Mouse (Mus musculus) embryonic facial prominence, embryonic 13.5 days (tissue): ENCODE measurements around the gene Nfx1. TPM values are rescaled to one million over a fixed set of nuclear protein-coding genes. Genes with fewer than 3 reads are reported as not detected.
A peak's percentile ranks its signal among the peaks of the same experiment; 100 is the strongest.

Source experiments
- ATAC-seq: fragments of 200-750 bp; cut with Nextera tagmentation; 2 replicates; pipeline ENCODE4 v1.8.0; 2017; ENCODE audit warnings: low read depth; ENCODE audit not compliant: insufficient number of reproducible peaks, insufficient read depth, low FRiP score, low TSS enrichment
- H3K27ac ChIP-seq: fragments of 300-500 bp; sonication (generic); 2 replicates; pipeline ENCODE4 v1.5.1; 2015; ENCODE audit warnings: moderate library complexity, mild to moderate bottlenecking, inconsistent platforms
- H3K27me3 ChIP-seq: fragments of 300-500 bp; sonication (generic); 2 replicates; pipeline ENCODE4 v1.6.1; 2015; ENCODE audit warnings: mild to moderate bottlenecking, inconsistent platforms
- H3K36me3 ChIP-seq: fragments of 300-500 bp; sonication (generic); 2 replicates; pipeline ENCODE4 v1.6.1; 2015; ENCODE audit warnings: mild to moderate bottlenecking, inconsistent platforms
- H3K4me1 ChIP-seq: fragments of 300-500 bp; sonication (generic); 2 replicates; pipeline ENCODE4 v1.6.1; 2015; ENCODE audit warnings: inconsistent platforms
- H3K4me2 ChIP-seq: fragments of 300-500 bp; sonication (generic); 2 replicates; pipeline ENCODE4 v1.6.1; 2015; ENCODE audit warnings: moderate library complexity, mild to moderate bottlenecking, inconsistent platforms
- H3K4me3 ChIP-seq: fragments of 300-500 bp; sonication (generic); 2 replicates; pipeline ENCODE4 v1.5.1; 2015; ENCODE audit warnings: mild to moderate bottlenecking, inconsistent platforms
- H3K9ac ChIP-seq: fragments of 300-500 bp; sonication (generic); 2 replicates; pipeline ENCODE4 v1.6.1; 2015; ENCODE audit warnings: mild to moderate bottlenecking, inconsistent platforms
- H3K9me3 ChIP-seq: fragments of 300-500 bp; sonication (generic); 2 replicates; pipeline ENCODE4 v1.6.1; 2016; ENCODE audit warnings: inconsistent platforms
- WGBS: fragments of 180-500 bp; shearing (Covaris S2); methylation state at CpG from one replicate; pipeline ENCODE4 v1.1.7; 2015; ENCODE audit warnings: mixed read lengths; 5-methylcytosine and 5-hydroxymethylcytosine counted together
- polyA plus RNA-seq: library from polyadenylated mRNA; unstranded; fragments of >200 nt; fragmentation: Nextera tagmentation; extraction: Ambion mirVana; gene quantifications from 2 replicates; pipeline ENCODE4 v1.2.1, GENCODE M21; 2015

The Nfx1 gene
- polyA plus RNA-seq, 1 experiment from 2014 or later: 101 TPM

GRCm38 (mm10) chr4:40947565-40948159, 23.0 kb upstream of the Nfx1 start:
- peak overlapping the region; percentile 90 for H3K9ac ChIP-seq
- H3K27me3 ChIP-seq: no peaks in the 10 kb centered on the region
- H3K4me1 ChIP-seq: peaks cover 25% of the 10 kb centered on the region
- peak overlapping the region; percentile 83 for H3K27ac ChIP-seq
- under 1% methylated on average over 40 of the region's 40 CpGs for WGBS
- peaks cover 52% of the 10 kb centered on the region for H3K36me3 ChIP-seq
- no peaks in the 10 kb centered on the region for H3K9me3 ChIP-seq
- H3K4me3 ChIP-seq: peak overlapping the region; percentile 90
- ATAC-seq: no peak
- H3K4me2 ChIP-seq: peak overlapping the region; percentile 70

- peaks cover 52% of the 10 kb centered on the region for H3K36me3 ChIP-seq
- H3K4me2 ChIP-seq: peak within 1 kb of the TSS; percentile 88
- no peaks in the 10 kb centered on the region for H3K9me3 ChIP-seq
- H3K27ac ChIP-seq: peak within 1 kb of the TSS; percentile 83
- ATAC-seq: peak; percentile 98
- H3K4me1 ChIP-seq: peaks cover 25% of the 10 kb centered on the region
- WGBS: under 1% methylated on average over 50 of the region's 50 CpGs
- H3K27me3 ChIP-seq: no peaks in the 10 kb centered on the region
- H3K9ac ChIP-seq: peak within 1 kb of the TSS; percentile 90
- H3K4me3 ChIP-seq: peak within 1 kb of the TSS; percentile 90
These were observed 22.5 kb upstream of the Nfx1 start, which contains the start of the genes Bag1 and Chmp5 for GRCm38 (mm10) chr4:40948160-40948708. Gene Bag1 (minus strand): TSS chr4:40948294. Gene Chmp5 (plus strand): TSS chr4:40948407.

DNA sequence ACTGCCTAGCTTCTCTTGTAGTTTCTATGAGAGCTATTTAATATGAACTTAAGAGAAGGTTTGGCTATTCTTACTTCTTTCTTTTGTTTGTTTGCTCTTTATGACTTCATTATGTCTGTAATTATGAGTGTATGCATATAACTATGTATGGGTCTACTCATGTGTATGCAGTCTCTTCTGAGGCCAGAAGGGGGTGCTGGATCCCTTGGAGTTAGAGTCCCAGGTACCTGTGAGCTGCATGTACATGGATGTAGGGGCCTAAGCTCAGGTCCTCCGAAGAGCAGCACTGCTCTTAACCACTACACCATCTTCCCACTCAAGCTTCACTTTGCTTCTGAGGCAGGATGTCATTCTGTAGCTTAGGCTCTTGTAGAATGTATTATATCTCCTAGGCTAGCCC, 17.2 kb upstream of the Nfx1 start:
- 93% methylated on average over 1 of the region's 1 CpGs for WGBS
- ATAC-seq: no peak
- H3K9me3 ChIP-seq: no peaks in the 10 kb centered on the region

DNA sequence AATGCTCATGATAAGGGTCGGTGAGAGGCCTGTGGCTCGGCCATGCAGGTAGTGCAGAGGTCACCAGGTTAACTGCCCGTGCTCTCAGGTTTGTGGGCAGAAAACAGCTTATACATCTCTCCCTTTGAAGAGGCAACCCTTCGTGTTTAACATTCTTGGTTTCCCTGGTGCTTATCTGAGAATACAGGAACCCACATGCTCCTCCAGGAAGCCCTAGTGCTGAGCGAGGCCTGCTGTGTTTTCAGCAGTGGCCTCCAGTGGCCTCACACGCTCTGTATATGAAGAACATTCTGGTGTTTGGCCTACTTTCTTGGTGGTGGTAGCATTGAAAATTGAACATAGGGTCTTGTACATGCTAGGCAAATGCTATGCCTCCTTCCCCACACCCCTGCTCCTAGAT, 14.8 kb upstream of the Nfx1 start:
- Histone ChIP-seq H3K27me3 (no peaks in the 10 kb centered on the region), H3K27ac (no peak overlapping the region), H3K9me3 (no peaks in the 10 kb centered on the region), H3K4me1 (no peaks in the 10 kb centered on the region), H3K4me3 (no peak overlapping the region), H3K9ac (no peak overlapping the region), H3K36me3 (peaks cover 89% of the 10 kb centered on the region), H3K4me2 (no peak overlapping the region)
- WGBS: 89% methylated on average over 6 of the region's 6 CpGs
- ATAC-seq: no peak

More for the DNA sequence above, 17.2 kb upstream of the Nfx1 start:
- Histone ChIP-seq H3K4me1 (peaks cover 9% of the 10 kb centered on the region), H3K4me2 (no peak overlapping the region), H3K27ac (no peak overlapping the region), H3K36me3 (peaks cover 75% of the 10 kb centered on the region), H3K9ac (no peak overlapping the region), H3K4me3 (no peak overlapping the region), H3K27me3 (no peaks in the 10 kb centered on the region)

DNA sequence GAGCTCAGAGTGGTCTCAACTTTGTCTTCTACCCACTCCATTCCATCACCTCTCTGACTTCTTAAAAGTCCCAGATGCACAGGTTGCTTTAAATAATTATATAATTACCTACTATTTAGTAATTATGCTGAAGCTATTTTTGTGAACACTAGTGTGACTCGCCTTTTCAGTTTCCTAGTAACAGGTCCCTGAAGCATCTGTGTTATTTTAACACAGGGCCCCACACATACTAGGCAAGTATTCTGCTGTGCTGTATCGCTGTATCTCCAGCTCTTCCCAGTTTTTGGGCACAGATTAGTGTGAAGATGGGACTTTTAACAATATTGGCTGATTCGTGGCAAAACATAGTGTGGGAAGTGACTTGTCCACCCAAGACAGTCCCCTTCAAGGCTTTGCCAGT, 7.2 kb upstream of the Nfx1 start:
- Histone ChIP-seq H3K27me3 (no peaks in the 10 kb centered on the region), H3K4me3 (no peak overlapping the region), H3K9ac (no peak overlapping the region), H3K27ac (no peak overlapping the region), H3K4me1 (no peaks in the 10 kb centered on the region), H3K36me3 (peaks cover 85% of the 10 kb centered on the region), H3K9me3 (no peaks in the 10 kb centered on the region), H3K4me2 (no peak overlapping the region)
- no peak for ATAC-seq
- 83% methylated on average over 3 of the region's 3 CpGs for WGBS

- H3K9me3 ChIP-seq: no peaks in the 10 kb centered on the region
- no peak for ATAC-seq
- 75% methylated on average over 4 of the region's 4 CpGs for WGBS
- H3K27me3 ChIP-seq: no peaks in the 10 kb centered on the region
- no peak overlapping the region for H3K27ac ChIP-seq
- H3K4me3 ChIP-seq: no peak overlapping the region
- H3K36me3 ChIP-seq: peaks cover 33% of the 10 kb centered on the region
- no peak overlapping the region for H3K9ac ChIP-seq
- no peak overlapping the region for H3K4me2 ChIP-seq
- H3K4me1 ChIP-seq: peaks cover 21% of the 10 kb centered on the region
These were observed 1.5 kb upstream of the Nfx1 start for GRCm38 (mm10) chr4:40969161-40969560.

DNA sequence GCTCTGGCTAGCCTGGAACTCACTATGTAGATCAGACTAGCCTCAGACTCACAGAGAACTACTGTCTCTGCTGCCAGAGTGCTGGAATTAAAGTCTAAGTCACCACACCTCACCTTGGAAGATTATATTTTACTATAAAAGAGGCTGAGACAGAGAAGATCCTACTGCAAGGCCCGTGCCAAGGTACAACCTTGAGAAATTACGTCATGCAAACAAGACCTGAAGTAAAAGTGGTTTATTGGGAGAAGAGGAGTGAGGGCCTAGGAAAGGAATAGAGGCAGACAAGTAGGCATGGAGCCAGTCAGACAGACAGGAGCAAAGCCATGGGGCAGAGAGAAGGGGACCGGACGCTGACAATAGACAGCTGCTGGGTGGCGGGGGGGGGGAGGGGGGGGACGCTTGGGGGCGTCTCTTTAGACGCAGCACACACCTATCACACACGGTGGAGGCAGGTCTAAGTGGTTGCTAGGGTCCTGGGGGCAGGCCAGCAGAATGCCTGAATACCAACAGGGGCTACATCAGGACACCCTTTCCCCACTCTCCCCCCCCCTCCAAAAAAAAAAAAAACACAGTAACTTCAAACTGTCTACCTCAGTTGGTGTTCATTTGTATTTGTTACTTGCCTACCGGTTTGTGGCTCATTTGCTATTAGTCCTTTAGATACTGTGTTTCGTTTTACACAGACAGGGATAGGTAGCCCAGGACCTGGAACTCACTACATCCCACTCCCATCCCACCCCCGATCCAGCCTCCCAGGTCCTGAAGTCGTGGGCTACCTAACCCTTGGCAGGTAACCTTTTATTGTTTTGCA, 720 bp upstream of the Nfx1 start:
- 19% methylated on average over 9 of the region's 13 CpGs for WGBS
- H3K9me3 ChIP-seq: no peaks in the 10 kb centered on the region
- peak overlapping the region; percentile 71 for H3K4me2 ChIP-seq
- peak overlapping the region; percentile 92 for H3K27ac ChIP-seq
- H3K4me1 ChIP-seq: peaks cover 21% of the 10 kb centered on the region
- peak overlapping the region; percentile 90 for H3K9ac ChIP-seq
- H3K4me3 ChIP-seq: peak overlapping the region; percentile 98
- H3K36me3 ChIP-seq: peaks cover 26% of the 10 kb centered on the region
- no peaks in the 10 kb centered on the region for H3K27me3 ChIP-seq
- peak; percentile 22; the same call in 1 of the 2 replicates for ATAC-seq

DNA sequence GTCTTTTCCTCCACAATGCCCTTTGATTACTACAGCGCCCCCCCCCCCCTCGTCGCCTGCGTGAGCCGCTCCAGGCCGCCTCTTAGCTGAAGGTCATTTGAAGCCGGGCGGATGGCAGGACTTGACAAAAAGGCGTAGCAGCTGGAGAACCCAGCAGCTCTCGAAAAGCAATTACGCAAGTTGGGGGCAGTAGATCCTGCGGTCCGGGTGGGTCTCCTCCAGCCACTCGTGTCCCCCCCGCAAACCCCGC, 189 bp upstream of the Nfx1 start:
- under 1% methylated on average over 16 of the region's 16 CpGs for WGBS
- H3K36me3 ChIP-seq: peaks cover 24% of the 10 kb centered on the region
- H3K9me3 ChIP-seq: no peaks in the 10 kb centered on the region
- H3K9ac ChIP-seq: peak overlapping the region; percentile 90
- peak overlapping the region; percentile 92 for H3K27ac ChIP-seq
- no peak for ATAC-seq
- peak overlapping the region; percentile 98 for H3K4me3 ChIP-seq
- peak overlapping the region; percentile 71 for H3K4me2 ChIP-seq
- H3K27me3 ChIP-seq: no peaks in the 10 kb centered on the region
- H3K4me1 ChIP-seq: peaks cover 21% of the 10 kb centered on the region

DNA sequence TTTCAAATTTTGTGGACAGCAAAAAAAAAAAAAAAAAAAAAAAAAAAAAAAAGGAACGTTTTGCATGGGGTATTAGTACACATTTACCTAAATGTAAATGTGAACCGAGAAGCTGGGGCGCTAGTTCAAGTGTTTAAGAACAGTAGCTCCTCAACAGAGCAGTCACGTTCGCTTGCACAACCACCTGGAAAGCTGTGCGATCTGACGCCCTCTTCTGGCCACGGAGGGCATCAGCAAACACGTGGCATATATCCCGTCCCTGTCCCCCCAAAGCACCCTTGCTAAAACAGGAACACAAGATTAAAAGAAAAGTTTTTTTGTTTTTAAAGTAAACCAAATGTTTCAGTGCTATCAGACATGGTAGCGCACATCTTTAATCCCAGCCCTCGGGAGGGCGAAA, 1.0 kb downstream of the Nfx1 start:
- Histone ChIP-seq H3K36me3 (peaks cover 23% of the 10 kb centered on the region), H3K27ac (peak overlapping the region; percentile 92; the same call in 1 of the 2 replicates), H3K9ac (peak overlapping the region; percentile 90), H3K4me3 (peak overlapping the region; percentile 98), H3K9me3 (no peaks in the 10 kb centered on the region), H3K4me1 (peaks cover 21% of the 10 kb centered on the region), H3K27me3 (no peaks in the 10 kb centered on the region), H3K4me2 (peak overlapping the region; percentile 71)
- WGBS: 21% methylated on average over 13 of the region's 13 CpGs
- ATAC-seq: no peak

GRCm38 (mm10) chr4:40974011-40974410, 3.3 kb downstream of the Nfx1 start:
- Histone ChIP-seq H3K9me3 (no peaks in the 10 kb centered on the region), H3K27ac (no peak overlapping the region), H3K4me1 (peaks cover 21% of the 10 kb centered on the region), H3K9ac (no peak overlapping the region), H3K36me3 (peaks cover 32% of the 10 kb centered on the region), H3K27me3 (no peaks in the 10 kb centered on the region), H3K4me2 (no peak overlapping the region), H3K4me3 (no peak overlapping the region)
- no peak for ATAC-seq
- WGBS: 89% methylated on average over 1 of the region's 1 CpGs

GRCm38 (mm10) chr4:40975678-40976077, 5.0 kb downstream of the Nfx1 start:
- Histone ChIP-seq H3K27me3 (no peaks in the 10 kb centered on the region), H3K9me3 (no peaks in the 10 kb centered on the region), H3K27ac (no peak overlapping the region), H3K4me2 (no peak overlapping the region), H3K36me3 (peaks cover 49% of the 10 kb centered on the region), H3K4me1 (peaks cover 13% of the 10 kb centered on the region), H3K9ac (no peak overlapping the region), H3K4me3 (no peak overlapping the region)
- WGBS: 81% methylated on average over 3 of the region's 3 CpGs
- ATAC-seq: no peak

DNA sequence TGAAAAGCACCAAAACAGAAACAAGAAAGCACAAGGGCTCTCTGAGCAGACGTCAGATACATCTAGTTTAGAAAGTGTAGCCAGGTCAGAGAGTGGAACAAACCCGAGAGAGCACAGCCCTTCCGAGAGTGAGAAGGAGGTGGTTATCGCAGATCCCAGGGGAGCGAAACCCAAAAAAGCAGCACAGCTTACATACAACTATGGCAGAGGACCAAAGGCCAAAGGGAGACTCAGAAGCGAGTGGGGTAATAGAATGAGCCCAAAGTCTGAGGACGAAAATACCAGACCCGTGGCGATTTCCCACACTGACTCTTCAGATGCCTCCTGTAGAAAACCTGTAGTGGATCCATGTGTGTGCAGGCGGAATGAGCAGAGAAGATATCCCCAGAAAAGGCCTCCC, 5.9 kb downstream of the Nfx1 start:
- Histone ChIP-seq H3K27ac (no peak overlapping the region), H3K4me2 (no peak overlapping the region), H3K27me3 (no peaks in the 10 kb centered on the region), H3K9ac (no peak overlapping the region), H3K9me3 (no peaks in the 10 kb centered on the region), H3K4me3 (no peak overlapping the region), H3K36me3 (peaks cover 59% of the 10 kb centered on the region), H3K4me1 (peaks cover 13% of the 10 kb centered on the region)
- no peak for ATAC-seq
- 90% methylated on average over 10 of the region's 10 CpGs for WGBS
